Mouse (Mus musculus) erythroblast, embryonic 14.5 days (primary cell): ENCODE results near the gene Sh3pxd2a.

Experiments
- GATA1 ChIP-seq: IDR thresholded peaks from 2 replicates; pipeline ENCODE4 v1.6.1; 2012; ENCODE audit warnings: low read length, inconsistent platforms, mixed read lengths
- TAL1 ChIP-seq: IDR thresholded peaks from 3 replicates; pipeline ENCODE4 v1.6.1; 2012; ENCODE audit warnings: low read length, inconsistent platforms, mixed read lengths

DNA sequence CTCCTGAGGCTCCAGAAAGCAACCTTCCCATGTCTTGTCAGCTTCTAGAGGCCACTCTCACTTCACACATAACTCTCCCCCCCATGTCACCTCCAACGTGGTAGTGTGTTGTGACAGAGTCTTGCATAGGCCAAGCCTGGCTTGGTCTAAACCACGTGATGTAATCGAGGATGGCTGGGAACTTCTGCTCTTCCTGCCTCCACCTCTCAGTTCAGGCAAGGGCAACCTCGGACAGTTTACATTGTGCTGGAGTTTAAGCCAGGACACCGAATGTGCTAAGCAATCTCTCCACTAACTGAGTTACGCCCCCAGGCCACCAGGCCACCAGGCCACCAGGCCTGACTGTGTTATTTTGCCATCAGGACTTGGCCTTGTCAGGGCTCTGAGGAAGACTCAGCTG is 57.7 kb downstream of the Sh3pxd2a start:
- no peak for TF ChIP-seq GATA1
- no peak for TF ChIP-seq TAL1
